ENCODE assay signal across 20 mouse cellular contexts in the genomic region with DNA sequence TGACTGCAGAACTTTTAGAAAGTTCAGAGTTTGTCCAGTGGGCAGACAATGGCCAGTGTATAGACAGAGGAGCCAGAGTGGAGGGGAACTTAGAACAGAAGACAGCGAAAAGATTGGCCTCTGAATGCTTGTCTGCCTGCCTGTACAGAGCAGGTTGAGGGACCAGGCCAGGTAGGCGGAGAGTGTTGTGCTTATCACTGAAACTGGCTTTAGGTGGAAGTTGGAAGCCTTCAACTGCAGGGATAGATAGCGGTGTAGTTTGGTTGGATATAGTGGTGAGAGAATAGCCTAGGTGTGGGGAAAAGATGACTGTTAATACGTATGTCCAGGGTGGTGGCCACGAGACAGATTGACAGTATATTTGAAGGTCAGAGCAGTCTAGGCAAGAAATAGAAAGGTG. TPM values are rescaled to one million over a fixed set of nuclear protein-coding genes. Genes with fewer than 3 reads are reported as not detected.
DNase-seq lines count a peak whose midpoint lies in the region; ATAC-seq lines count a peak whose summit lies in the region.
"Had no signal": no experiment of that assay in that cellular context is flagged by ENCODE, and none has a peak within 500 bp of the region (broad histone marks: within the 10 kb centered on the region; RNA-seq: fewer than 3 reads in every experiment).

No protein-coding gene starts in this region.

- peaks cover 14% of the 10 kb centered on the region; the same call in 1 of the 2 replicates for H3K9me3 ChIP-seq in heart, embryonic 13.5 days
- peaks cover 13% of the 10 kb centered on the region for H3K9me3 ChIP-seq in heart, embryonic 11.5 days (replicated peaks; ENCODE audit: control insufficient read depth, low read length)
- H3K9me3 ChIP-seq in liver, embryonic 11.5 days (ENCODE audit: control insufficient read depth, low read length), result no peaks in the 10 kb centered on the region; the same call in 1 of the 2 replicates
- H3K9me3 ChIP-seq in liver, embryonic 15.5 days (replicated peaks), result no peaks in the 10 kb centered on the region

- H3K27ac ChIP-seq in heart, embryonic 13.5 days (replicated peaks), result no peak overlapping the region
- no peak overlapping the region for H3K27ac ChIP-seq in heart, embryonic 11.5 days (ENCODE audit: low read depth, low read length)
- H3K27ac ChIP-seq in liver, embryonic 11.5 days (ENCODE audit: low read depth, low read length), result no peak overlapping the region
- H3K27ac ChIP-seq in liver, embryonic 15.5 days (replicated peaks), result no peak overlapping the region; the same call in 1 of the 2 replicates
- H3K27ac ChIP-seq: embryonic facial prominence, embryonic 15.5 days; forebrain, embryonic 13.5 days; hindbrain, embryonic 12.5 days had no signal

- H3K4me3 ChIP-seq in heart, embryonic 13.5 days, result no peak overlapping the region
- H3K4me3 ChIP-seq in heart, embryonic 11.5 days (ENCODE audit: low read depth, low read length), result no peak overlapping the region
- no peak overlapping the region for H3K4me3 ChIP-seq in liver, embryonic 11.5 days (ENCODE audit: low read depth, low read length)
- H3K4me3 ChIP-seq in liver, embryonic 15.5 days (replicated peaks), result peak overlapping the region; percentile 99
- H3K4me3 ChIP-seq: embryonic facial prominence, embryonic 15.5 days; forebrain, embryonic 13.5 days; hindbrain, embryonic 12.5 days had no signal

- H3K4me1 ChIP-seq in heart, embryonic 13.5 days, result peaks cover 17% of the 10 kb centered on the region
- peaks cover 9% of the 10 kb centered on the region for H3K4me1 ChIP-seq in heart, embryonic 11.5 days (ENCODE audit: control insufficient read depth, insufficient read depth, low read length)
- H3K4me1 ChIP-seq in liver, embryonic 11.5 days (replicated peaks; ENCODE audit: control insufficient read depth, insufficient read depth, low read length), result peaks cover 14% of the 10 kb centered on the region
- peaks cover 37% of the 10 kb centered on the region for H3K4me1 ChIP-seq in liver, embryonic 15.5 days (replicated peaks)

- no peak for ATAC-seq in heart, embryonic 13.5 days (ENCODE audit: extremely low read depth, insufficient number of reproducible peaks, low FRiP score, low TSS enrichment)
- no peak for ATAC-seq in heart, embryonic 11.5 days (replicated peaks; ENCODE audit: insufficient number of reproducible peaks, low FRiP score, low TSS enrichment)
- no peak for ATAC-seq in liver, embryonic 11.5 days (replicated peaks; ENCODE audit: low FRiP score)
- ATAC-seq in liver, embryonic 15.5 days (ENCODE audit: insufficient read depth), result no peak
- ATAC-seq in megakaryocyte progenitor cell, adult 5-6 weeks (replicated peaks; ENCODE audit: poor library complexity), result no peak
- ATAC-seq: forebrain, embryonic 13.5 days; forebrain, postnatal 0 days; hindbrain, embryonic 16.5 days had no signal

- no peak overlapping the region for H3K4me2 ChIP-seq in heart, embryonic 13.5 days
- no peak overlapping the region for H3K4me2 ChIP-seq in heart, embryonic 11.5 days
- H3K4me2 ChIP-seq in liver, embryonic 11.5 days, result peak overlapping the region; percentile 73
- peak overlapping the region; percentile 75 for H3K4me2 ChIP-seq in liver, embryonic 15.5 days
- H3K4me2 ChIP-seq: embryonic facial prominence, embryonic 15.5 days; forebrain, embryonic 13.5 days; hindbrain, embryonic 12.5 days had no signal

- H3K9ac ChIP-seq in heart, embryonic 13.5 days, result 0 out of 2 replicates have a peak overlapping the region, but pooled peaks have one; percentile 7
- H3K9ac ChIP-seq in heart, embryonic 11.5 days (ENCODE audit: low read depth, low read length), result no peak overlapping the region
- H3K9ac ChIP-seq in liver, embryonic 11.5 days (ENCODE audit: low read depth, low read length), result no peak overlapping the region
- H3K9ac ChIP-seq in liver, embryonic 15.5 days, result peak overlapping the region; percentile 23; the same call in 1 of the 2 replicates
- H3K9ac ChIP-seq: embryonic facial prominence, embryonic 15.5 days; forebrain, embryonic 13.5 days; forebrain, postnatal 0 days; hindbrain, embryonic 12.5 days had no signal

- H3K27me3 ChIP-seq in heart, embryonic 13.5 days (replicated peaks), result no peaks in the 10 kb centered on the region
- H3K27me3 ChIP-seq in heart, embryonic 11.5 days (ENCODE audit: control insufficient read depth, insufficient read depth, low read length), result no peaks in the 10 kb centered on the region
- no peaks in the 10 kb centered on the region for H3K27me3 ChIP-seq in liver, embryonic 11.5 days (replicated peaks; ENCODE audit: control insufficient read depth, insufficient read depth, low read length)
- no peaks in the 10 kb centered on the region for H3K27me3 ChIP-seq in liver, embryonic 15.5 days
- H3K27me3 ChIP-seq: embryonic facial prominence, embryonic 15.5 days; forebrain, embryonic 13.5 days; hindbrain, embryonic 12.5 days had no signal

- 86% methylated on average over 5 of the region's 5 CpGs for WGBS in heart, embryonic 13.5 days
- 88% methylated on average over 5 of the region's 5 CpGs for WGBS in heart, embryonic 11.5 days (ENCODE audit: insufficient replicate concordance)
- 71% methylated on average over 5 of the region's 5 CpGs for WGBS in liver, embryonic 11.5 days
- WGBS in liver, embryonic 15.5 days (ENCODE audit: insufficient replicate concordance), result 41% methylated on average over 5 of the region's 5 CpGs

- DNase-seq in liver, embryonic 11.5 days (ENCODE audit: low spot score), result no peak
- DNase-seq in thymus, postnatal 4 days, result no peak
- no peak for DNase-seq in gastrocnemius, postnatal 4 days (ENCODE audit: low spot score in 2 of 2)
- DNase-seq: adrenal gland, adult 2 months; adrenal gland, postnatal 25 days; cerebellum, adult 2 months; cerebellum, postnatal 10 days; embryo, embryonic 11 days; forebrain, postnatal 0 days; gastrocnemius, postnatal 14 days; heart, postnatal 10 days; heart, postnatal 4 days had no signal

- peaks cover 63% of the 10 kb centered on the region for H3K36me3 ChIP-seq in heart, embryonic 13.5 days
- H3K36me3 ChIP-seq in heart, embryonic 11.5 days (ENCODE audit: control insufficient read depth, insufficient read depth, low read length), result peaks cover 7% of the 10 kb centered on the region; the same call in 1 of the 2 replicates
- peaks cover 17% of the 10 kb centered on the region for H3K36me3 ChIP-seq in liver, embryonic 11.5 days (ENCODE audit: control insufficient read depth, insufficient read depth, low read length)
- peaks cover 68% of the 10 kb centered on the region for H3K36me3 ChIP-seq in liver, embryonic 15.5 days (replicated peaks)

RNA-seq across cellular contexts. Expression of a gene that starts 2.7 kb away (rescaled TPM):
- polyA plus RNA-seq in heart, embryonic 13.5 days (2015; fragmentation: Nextera tagmentation; extraction: Ambion mirVana), result 21.2 and 21.9 TPM in 2 replicates
- polyA plus RNA-seq in heart, embryonic 11.5 days (2014; fragmentation: Nextera tagmentation; extraction: Ambion mirVana), result 26.1 and 33.8 TPM in 2 replicates
- polyA plus RNA-seq in liver, embryonic 11.5 days (2014; fragmentation: Nextera tagmentation; extraction: Ambion mirVana), result 56.1 and 67.5 TPM in 2 replicates
- polyA plus RNA-seq in liver, embryonic 15.5 days (2015; fragmentation: Nextera tagmentation; extraction: Ambion mirVana), result 44.1 and 45.2 TPM in 2 replicates
- total RNA-seq in megakaryocyte progenitor cell, adult 5-6 weeks (2015), result 68.9 and 72.7 TPM in 2 replicates
- total RNA-seq in megakaryocyte progenitor cell, adult 5-6 weeks (2017), result 139 and 142 TPM in 2 replicates
- 10 to 100 TPM; 24.0 to 26.7 TPM for total RNA-seq in gastrocnemius, postnatal 4 days (2021)

Comparison
In these comparisons a context has a peak if more than half of its experiments do, and no peak if none do; other contexts are left out.
1. H3K9ac ChIP-seq: peak in heart, embryonic 13.5 days (single experiment) and liver, embryonic 15.5 days (single experiment); none in heart, embryonic 11.5 days (single experiment) and liver, embryonic 11.5 days (single experiment).
2. H3K4me2 ChIP-seq: peak in liver, embryonic 11.5 days (single experiment) and liver, embryonic 15.5 days (single experiment); none in heart, embryonic 13.5 days (single experiment) and heart, embryonic 11.5 days (single experiment).